15 mouse cellular contexts compared by ENCODE assay signal in the genomic region with DNA sequence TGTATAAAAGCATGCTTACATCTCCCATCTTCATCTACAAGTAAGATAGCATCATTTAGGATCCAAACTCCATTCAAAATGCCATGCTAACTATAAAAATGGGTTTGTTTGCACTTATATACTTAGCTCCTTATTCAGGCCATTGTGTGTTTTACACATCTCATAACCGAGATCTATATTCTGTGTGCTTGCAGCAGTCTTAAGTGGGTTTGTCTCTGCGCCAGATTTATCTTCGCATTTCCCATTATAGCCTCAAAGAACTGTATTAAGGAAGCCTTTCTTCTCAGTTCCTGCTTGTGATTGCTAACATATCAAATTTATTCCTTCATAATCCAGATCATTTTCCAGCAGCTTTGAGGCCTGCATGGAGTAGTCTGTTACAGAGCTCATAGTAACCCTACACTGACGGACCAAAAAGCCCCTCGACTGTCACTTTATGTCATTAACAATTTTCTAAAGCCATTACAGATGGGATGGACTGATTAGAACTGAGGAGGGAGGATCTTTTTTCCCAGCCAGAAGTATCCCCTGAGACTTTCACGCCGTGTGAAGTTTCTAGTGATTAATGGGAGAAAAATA.
DNase-seq lines count a peak whose midpoint lies in the region; ATAC-seq lines count a peak whose summit lies in the region.
"Had no signal": no experiment of that assay in that cellular context is flagged by ENCODE, and none has a peak within 500 bp of the region (broad histone marks: within the 10 kb centered on the region; RNA-seq: fewer than 3 reads in every experiment).

No protein-coding gene starts in this region.

- 57% methylated on average over 7 of the region's 7 CpGs for WGBS in forebrain, embryonic 16.5 days
- 79% methylated on average over 7 of the region's 7 CpGs for WGBS in forebrain, embryonic 11.5 days

- H3K4me2 ChIP-seq in forebrain, embryonic 16.5 days (ENCODE audit: low read length): no peak overlapping the region
- H3K4me2 ChIP-seq in forebrain, embryonic 11.5 days (ENCODE audit: low read depth, low read length, severe bottlenecking): no peak overlapping the region
- H3K4me2 ChIP-seq: liver, embryonic 13.5 days had no signal

- H3K9ac ChIP-seq in forebrain, embryonic 16.5 days (replicated peaks; ENCODE audit: low read depth, low read length): no peak overlapping the region
- H3K9ac ChIP-seq in forebrain, embryonic 11.5 days (ENCODE audit: low read length): no peak overlapping the region
- H3K9ac ChIP-seq: liver, embryonic 13.5 days had no signal

- H3K4me3 ChIP-seq in forebrain, embryonic 16.5 days (replicated peaks; ENCODE audit: low read length): no peak overlapping the region
- no peak overlapping the region for H3K4me3 ChIP-seq in forebrain, embryonic 11.5 days (ENCODE audit: low read depth, low read length)
- H3K4me3 ChIP-seq: liver, embryonic 13.5 days; myocyte had no signal

- no peaks in the 10 kb centered on the region; the same call in 1 of the 2 replicates for H3K4me1 ChIP-seq in forebrain, embryonic 16.5 days (replicated peaks; ENCODE audit: control insufficient read depth, insufficient read depth, low read length)
- H3K4me1 ChIP-seq in forebrain, embryonic 11.5 days (replicated peaks; ENCODE audit: control insufficient read depth, insufficient read depth, low read length): no peaks in the 10 kb centered on the region
- H3K4me1 ChIP-seq: liver, embryonic 13.5 days had no signal

- no peaks in the 10 kb centered on the region for H3K27me3 ChIP-seq in forebrain, embryonic 16.5 days (replicated peaks; ENCODE audit: control insufficient read depth, insufficient read depth, low read length)
- no peaks in the 10 kb centered on the region for H3K27me3 ChIP-seq in forebrain, embryonic 11.5 days (ENCODE audit: control insufficient read depth, insufficient read depth, low read length)
- H3K27me3 ChIP-seq: liver, embryonic 13.5 days had no signal

- no peak for DNase-seq in forebrain, embryonic 11.5 days (ENCODE audit: low spot score)
- peak; percentile 7 to 19 for DNase-seq in left cerebral cortex, adult 18-20 months (ENCODE audit: low spot score in 2 of 2)
- no peak for DNase-seq in left cerebral cortex, postnatal 4 days
- peak; percentile 20 for DNase-seq in brain, embryonic 18.5 days (ENCODE audit: low read depth, low spot score)
- peak; percentile 10 to 88 for DNase-seq in left cerebral cortex, postnatal 25 days (ENCODE audit: low spot score in 2 of 2)
- no peak for DNase-seq in cerebellum, adult 8-10 months
- DNase-seq in adrenal gland, adult (ENCODE audit: inconsistent age in 2 of 2, low spot score in 1 of 2): no peak
- DNase-seq: B cell, adult 2 months; cerebellum, adult 18-20 months; heart, postnatal 10 days; kidney, postnatal 10 days; liver, embryonic 13.5 days; thymus, adult 18-20 months had no signal

- intact Hi-C loops in left cerebral cortex, postnatal 4 days (cut with DNase I): no loop called here
- intact Hi-C loops in left cerebral cortex, postnatal 25 days (cut with DNase I): loop anchor here (5.0 kb wide), 1 partner anchor 80 kb away; no protein-coding TSS in a partner anchor

- peak overlapping the region; percentile 19; the same call in 1 of the 2 replicates for H3K27ac ChIP-seq in forebrain, embryonic 16.5 days (ENCODE audit: low read length)
- no peak overlapping the region for H3K27ac ChIP-seq in forebrain, embryonic 11.5 days (ENCODE audit: low read depth, low read length)
- H3K27ac ChIP-seq: liver, embryonic 13.5 days had no signal

- H3K36me3 ChIP-seq in forebrain, embryonic 16.5 days (ENCODE audit: control insufficient read depth, insufficient read depth): no peaks in the 10 kb centered on the region
- no peaks in the 10 kb centered on the region for H3K36me3 ChIP-seq in forebrain, embryonic 11.5 days (ENCODE audit: control insufficient read depth, insufficient read depth, low read length)
- H3K36me3 ChIP-seq: liver, embryonic 13.5 days had no signal

- ATAC-seq in forebrain, embryonic 16.5 days: no peak; the same call in 1 of the 2 replicates
- no peak for ATAC-seq in forebrain, embryonic 11.5 days (replicated peaks; ENCODE audit: low FRiP score)

- H3K9me3 ChIP-seq in forebrain, embryonic 16.5 days (ENCODE audit: control insufficient read depth, low read length): no peaks in the 10 kb centered on the region
- H3K9me3 ChIP-seq in forebrain, embryonic 11.5 days (ENCODE audit: control insufficient read depth, low read length): no peaks in the 10 kb centered on the region
- H3K9me3 ChIP-seq: liver, embryonic 13.5 days had no signal

Comparison
In these comparisons a context has a peak if more than half of its experiments do, and no peak if none do; other contexts are left out.
1. DNase-seq: peak in left cerebral cortex, adult 18-20 months (2 of 2), brain, embryonic 18.5 days (single experiment) and left cerebral cortex, postnatal 25 days (2 of 2); none in forebrain, embryonic 11.5 days (single experiment), left cerebral cortex, postnatal 4 days (single experiment), cerebellum, adult 8-10 months (single experiment) and adrenal gland, adult (0 of 2).